Mouse (Mus musculus): ENCODE data around the gene Rtkn. TPM values are rescaled to one million over a fixed set of nuclear protein-coding genes. Genes with fewer than 3 reads are reported as not detected.

Gene Rtkn
- total RNA-seq, 2 experiments from 2014 or later, result 1.9 to 2.2 TPM

DNA sequence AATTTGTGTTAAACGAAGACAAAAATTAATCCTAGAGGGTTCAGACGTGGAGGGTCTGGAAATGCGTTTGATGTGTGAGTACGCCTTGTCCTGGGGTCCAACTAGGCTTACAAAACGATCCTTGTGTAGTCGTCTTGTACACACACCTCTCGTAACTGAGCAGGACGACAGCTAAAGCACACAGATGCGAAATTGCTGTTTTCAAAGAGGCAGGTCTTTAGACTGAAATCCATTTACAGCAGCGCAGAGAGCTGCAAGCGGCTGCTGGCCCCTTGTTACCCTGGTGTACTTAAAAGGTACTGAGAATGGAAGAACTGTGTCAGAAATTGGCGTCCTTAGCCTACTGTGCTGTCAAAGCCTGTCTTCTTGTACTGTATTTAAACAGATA is 31.0 kb downstream of the Rtkn start:
- peak; percentile 52 for ATAC-seq (replicated peaks; ENCODE audit: poor library complexity)

DNA sequence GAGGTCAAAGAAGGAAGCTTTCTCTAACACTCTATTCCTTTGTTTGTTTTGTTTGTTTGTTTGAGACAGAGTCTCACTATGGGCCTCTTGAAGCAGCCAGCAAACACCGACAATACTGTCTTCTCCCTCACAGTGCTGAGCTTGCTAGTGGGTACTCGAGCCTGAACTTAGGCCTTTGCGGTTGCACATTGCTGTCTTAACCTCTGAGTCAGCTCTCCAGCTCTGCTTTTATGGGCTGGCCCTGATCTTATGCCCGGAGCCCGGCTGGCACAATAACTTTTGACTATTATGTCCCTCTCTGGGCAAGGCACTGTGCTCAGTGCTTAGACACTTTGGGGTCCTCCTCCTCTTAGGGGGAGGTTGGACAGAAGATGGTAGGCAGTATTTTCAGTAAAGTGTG is 34.6 kb downstream of the Rtkn start:
- ATAC-seq (replicated peaks; ENCODE audit: poor library complexity), result no peak

DNA sequence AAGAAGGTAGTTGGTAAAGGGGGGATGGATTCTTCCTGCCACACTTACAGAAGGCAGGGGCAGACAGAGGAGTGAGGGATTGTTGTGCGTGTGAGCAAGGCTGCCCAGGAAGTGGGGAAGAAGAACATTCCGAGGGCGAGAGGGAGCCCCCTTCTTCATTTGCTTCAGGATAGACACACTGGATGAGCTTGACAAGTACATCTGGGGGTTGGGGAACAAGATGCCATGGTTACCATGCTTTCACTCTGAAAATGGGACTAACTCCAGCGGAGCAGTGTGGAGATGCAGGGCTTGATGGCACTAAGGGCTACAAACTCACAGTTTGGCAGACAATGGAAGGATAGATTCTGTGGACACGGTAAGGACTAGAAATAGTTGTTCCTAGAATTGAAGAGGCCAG is 35.8 kb downstream of the Rtkn start:
- ATAC-seq (replicated peaks; ENCODE audit: poor library complexity), result no peak

DNA sequence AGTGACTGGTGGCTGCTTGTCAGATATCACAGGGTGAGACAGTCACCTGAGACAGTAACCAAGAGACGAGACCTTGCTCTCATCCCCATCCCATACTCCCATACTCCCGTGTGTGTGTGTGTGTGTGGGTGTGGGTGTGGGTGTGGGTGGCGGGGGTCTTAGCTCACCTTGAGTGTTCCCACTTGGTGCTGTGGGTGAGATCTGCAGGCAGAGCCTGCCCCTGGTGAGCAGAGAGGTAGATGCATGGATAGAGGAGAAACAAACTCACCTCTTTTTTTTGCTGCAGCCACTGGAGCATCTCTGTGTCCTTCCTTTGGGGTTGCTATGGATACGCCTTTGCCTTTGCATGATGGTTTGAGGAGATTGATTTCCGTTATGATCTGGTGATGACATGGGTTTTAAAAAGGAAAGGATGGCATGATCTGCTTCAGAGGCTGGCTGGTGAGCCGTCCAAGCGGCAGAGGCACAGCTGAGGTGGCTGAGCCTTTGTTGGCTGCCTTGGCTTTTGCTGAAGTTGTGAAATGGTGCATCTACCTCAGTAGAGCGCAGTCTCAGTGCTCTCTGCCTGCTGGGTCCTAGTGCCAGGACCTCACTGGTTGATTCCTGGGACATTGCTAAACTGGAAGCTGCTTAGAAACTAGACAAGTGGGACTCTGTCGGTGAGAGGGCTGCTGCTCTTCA is 37.1 kb downstream of the Rtkn start:
- ATAC-seq (replicated peaks; ENCODE audit: poor library complexity), result no peak

DNA sequence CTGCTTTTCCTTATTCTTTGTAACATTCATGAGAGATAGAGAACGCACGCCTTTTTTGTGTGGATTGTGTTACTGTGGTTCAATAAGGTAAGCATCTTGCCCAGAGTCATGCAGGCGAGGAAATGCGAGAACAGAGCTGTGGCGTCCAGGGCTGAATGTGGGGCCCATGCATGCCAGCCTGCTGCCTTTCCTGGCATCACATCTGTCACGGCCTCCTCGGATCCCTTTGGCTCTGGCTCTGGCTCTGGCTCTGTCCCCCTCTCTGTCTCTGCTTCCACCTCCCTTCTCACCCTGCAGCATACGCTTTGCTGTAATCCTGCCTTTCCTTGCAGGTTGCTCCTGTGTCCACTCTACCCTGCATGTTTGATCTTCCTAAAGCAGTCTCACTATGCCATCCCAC is 40.7 kb downstream of the Rtkn start:
- ATAC-seq (replicated peaks; ENCODE audit: poor library complexity), result no peak

DNA sequence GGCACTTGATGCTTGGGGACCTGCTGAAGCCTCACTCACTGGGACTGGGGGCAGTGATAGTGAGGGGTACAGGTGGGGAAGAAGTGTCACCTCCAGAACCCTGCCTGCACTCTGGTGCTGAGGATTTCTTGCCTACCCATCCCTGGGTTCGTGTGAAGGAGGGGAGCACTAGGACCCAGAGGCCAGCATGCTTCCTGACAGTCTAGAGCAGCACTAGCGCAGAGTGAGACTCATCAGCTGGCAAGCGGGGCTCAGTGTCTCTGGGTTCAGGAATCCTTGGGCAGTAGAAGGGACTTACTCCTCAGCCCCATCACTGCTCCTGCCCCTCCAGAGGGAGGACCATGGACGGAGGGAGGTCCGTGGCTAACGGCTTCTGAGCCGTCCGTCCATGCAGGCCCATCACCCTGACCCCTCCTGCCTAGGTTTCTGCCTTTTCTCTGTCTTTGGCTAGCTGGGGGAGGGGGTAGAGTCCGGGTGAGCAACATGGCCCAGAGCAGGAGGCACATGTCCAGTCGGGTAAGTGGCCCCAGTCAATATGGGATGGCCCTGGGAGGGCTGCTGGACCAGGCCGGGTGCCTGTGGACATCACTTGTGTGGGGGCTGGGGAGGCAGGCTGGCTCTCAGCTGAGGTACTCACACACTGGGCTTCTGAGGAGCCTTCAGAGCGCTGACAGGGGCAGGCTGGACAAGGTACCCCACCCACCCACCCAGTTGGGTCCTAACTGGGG is 44.3 kb downstream of the Rtkn start:
- ATAC-seq (replicated peaks; ENCODE audit: poor library complexity), result no peak

DNA sequence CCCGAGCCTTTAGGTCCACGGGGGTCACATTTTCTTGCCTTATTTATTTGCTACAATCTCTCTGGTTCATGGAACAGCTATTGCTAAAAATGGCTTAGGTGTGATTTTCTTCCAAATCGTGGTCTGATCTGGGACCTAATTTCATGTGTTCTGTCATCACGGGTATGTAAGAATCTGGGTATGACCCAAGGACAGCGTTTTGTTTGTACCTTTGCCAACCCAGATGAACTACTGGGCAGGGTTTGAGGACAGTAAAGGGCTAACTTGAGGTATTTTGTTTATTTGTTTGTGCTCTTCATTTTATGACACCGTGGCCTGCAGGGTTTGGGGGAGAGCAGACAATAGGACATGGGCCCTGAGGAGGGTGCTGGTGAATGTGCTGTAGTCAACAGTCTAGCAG is 45.3 kb downstream of the Rtkn start:
- ATAC-seq (replicated peaks; ENCODE audit: poor library complexity), result no peak

DNA sequence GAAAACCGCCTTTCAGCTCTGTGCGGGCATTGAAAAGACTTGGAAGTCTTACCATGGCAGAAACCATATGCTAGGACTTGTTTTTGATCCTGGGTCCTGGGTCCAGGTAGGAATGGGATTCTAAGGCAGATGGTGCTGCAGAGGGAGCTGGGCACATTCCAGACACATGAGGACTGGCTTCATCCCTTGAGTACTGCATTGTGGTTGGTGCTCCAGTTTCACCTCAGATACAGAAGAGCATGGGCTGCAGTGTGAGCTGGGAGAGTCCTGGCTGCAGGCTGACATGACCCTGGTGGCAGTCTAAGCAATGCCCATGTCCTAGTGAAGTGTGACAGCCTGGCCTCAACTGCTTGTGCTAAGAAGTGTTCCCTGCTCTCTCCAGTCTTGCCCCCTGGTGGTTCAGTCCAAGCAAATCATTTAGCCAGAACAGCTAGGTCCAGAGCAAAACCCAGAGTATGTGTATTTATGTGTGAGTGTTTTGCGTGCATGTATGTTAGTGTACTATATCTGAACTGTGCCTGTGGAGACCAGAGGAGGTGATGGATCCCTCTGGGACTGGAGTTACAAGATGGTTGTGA is 49.7 kb downstream of the Rtkn start:
- ATAC-seq (replicated peaks; ENCODE audit: poor library complexity), result peak; percentile 61

DNA sequence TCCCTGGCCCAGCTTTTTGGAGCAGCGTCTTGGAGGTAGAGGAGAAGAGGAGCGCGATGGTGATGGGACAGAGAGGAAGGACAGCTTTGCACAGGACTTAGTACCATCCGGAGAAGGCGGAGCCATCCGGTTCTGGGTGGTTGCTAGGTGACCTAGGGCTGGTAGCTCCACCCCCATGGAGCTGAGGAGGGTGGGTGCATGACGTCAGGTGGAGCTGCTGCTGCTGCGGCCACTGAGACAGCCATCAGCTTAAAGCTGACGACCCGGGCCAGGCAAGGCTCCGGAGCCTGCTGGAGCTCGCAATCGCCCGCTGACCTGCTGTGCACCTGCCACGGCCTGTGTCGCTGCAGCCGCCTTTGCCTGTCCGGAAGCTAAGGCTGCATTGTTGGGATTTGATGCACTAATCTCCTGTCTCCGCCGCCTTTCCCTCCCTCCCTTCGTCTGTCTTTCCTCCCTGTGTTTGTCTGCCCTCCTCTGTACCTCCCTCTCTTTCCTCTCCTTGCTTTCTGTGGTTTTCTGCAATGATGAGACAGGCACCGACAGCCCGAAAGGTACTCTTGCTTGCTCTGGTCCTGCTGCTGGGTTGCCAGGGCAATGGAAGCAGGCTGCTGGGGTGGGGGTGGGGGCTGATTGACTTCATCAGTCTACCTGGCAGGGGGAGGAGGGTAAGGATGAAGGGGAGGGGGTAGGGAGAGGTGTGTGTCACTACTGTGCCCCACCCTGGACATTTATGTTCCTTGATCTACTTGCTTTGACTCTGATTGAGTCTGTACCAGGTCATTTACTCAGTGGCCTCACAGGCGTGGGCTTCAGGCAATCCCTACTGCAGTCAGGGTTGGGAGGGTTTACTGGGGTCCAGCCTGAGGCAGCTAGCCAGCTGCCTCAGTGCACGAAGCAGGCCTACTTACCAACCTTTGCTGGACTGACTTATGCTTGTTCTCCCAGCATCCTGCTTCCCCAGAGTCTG is 50.9 kb downstream of the Rtkn start:
- ATAC-seq (replicated peaks; ENCODE audit: poor library complexity), result peak; percentile 78

DNA sequence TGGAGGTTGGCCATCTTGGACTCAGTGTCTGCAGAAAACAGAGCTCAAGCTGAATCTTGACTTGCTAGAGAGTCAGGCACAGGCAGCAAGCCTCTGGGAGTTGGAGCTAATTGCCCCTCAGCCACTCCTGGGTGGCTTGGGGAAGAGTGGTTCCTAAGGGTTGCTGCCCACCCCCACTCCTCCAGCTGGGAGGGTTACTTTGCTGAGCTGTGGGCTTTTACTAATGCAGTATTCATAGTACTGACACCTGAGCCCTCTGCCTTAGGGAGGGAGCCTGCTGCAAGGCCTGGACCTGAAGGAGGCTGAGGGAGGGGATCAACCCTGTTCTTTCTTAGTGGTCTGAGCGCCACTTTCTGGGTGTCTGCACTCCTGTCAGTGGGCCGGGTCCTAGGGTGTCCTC is 51.7 kb downstream of the Rtkn start:
- no peak for ATAC-seq (replicated peaks; ENCODE audit: poor library complexity)

DNA sequence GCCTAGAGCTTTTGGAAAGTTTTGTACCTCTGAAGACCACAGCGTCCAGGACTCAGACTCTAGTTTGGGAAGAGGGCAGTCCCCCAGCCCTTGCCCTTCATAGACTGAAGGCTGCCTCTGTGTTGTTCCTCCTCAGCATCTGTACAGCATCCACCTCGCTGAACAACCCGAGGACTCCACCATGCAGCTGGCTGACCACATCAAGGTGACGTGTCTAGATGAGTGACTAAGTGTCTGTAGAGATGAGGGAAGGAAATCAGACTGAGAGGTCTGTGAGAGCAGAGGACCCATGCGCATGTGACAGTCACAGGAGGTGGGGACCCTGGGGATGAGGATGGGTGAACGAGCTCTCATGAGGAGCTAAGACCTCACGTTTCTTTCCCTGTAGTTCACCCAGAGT is 58.3 kb downstream of the Rtkn start:
- ATAC-seq (replicated peaks; ENCODE audit: poor library complexity), result no peak

DNA sequence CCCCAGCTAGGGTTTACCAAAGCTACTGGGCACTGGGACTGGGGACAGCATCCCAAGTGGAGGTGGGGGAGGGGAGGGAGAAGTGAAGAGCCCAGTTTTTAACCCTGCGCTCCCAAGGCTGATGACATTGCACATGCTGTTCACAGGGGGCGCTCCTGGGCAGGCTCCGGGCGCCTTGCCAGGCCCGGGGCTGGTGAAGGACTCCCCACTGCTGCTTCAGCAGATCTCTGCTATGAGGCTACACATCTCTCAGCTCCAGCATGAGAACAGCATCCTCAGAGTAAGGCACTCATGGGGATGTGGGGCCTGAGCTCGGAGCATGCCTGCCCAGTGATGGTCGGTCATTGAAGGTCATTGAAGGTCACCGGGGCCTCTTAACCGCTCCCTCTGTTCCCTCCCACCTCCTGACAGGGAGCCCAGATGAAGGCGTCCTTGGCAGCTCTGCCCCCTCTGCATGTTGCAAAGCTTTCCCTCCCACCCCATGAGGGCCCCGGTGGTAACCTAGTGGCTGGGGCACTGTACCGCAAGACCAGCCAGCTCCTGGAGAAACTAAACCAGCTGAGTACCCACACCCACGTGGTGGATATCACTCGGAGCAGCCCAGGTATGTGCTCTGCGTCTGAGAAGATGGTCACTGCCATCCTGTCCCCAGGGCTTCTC is 62.2 kb downstream of the Rtkn start:
- ATAC-seq (replicated peaks; ENCODE audit: poor library complexity), result 0 out of 2 replicates have a peak, but pooled peaks have one; percentile 26

Other genes with a start within 250 kb of the Rtkn start
- 0.15 and 0.27 TPM in 2 replicates for gene Sema4f, start 195.7 kb upstream of the Rtkn start, total RNA-seq (2015)
- 0.04 and 0.17 TPM in 2 replicates for gene Sema4f, start 195.7 kb upstream of the Rtkn start, total RNA-seq (2017)
- gene M1ap, start 188.6 kb upstream of the Rtkn start, total RNA-seq (2015), result 5.0 and 8.0 TPM in 2 replicates
- 5.1 and 5.9 TPM in 2 replicates for gene M1ap, start 188.6 kb upstream of the Rtkn start, total RNA-seq (2017)
- 6.5 and 6.8 TPM in 2 replicates for gene Dok1, start 102.0 kb upstream of the Rtkn start, total RNA-seq (2015)
- 14.1 and 18.2 TPM in 2 replicates for gene Dok1, start 102.0 kb upstream of the Rtkn start, total RNA-seq (2017)
- gene Loxl3, start 101.3 kb upstream of the Rtkn start, total RNA-seq (2015), result 0.59 and 1.4 TPM in 2 replicates
- 1.0 and 1.7 TPM in 2 replicates for gene Loxl3, start 101.3 kb upstream of the Rtkn start, total RNA-seq (2017)
- gene Aup1, start 80.9 kb upstream of the Rtkn start, total RNA-seq (2015), result 135 and 178 TPM in 2 replicates
- gene Aup1, start 80.9 kb upstream of the Rtkn start, total RNA-seq (2017), result 112 and 133 TPM in 2 replicates
- gene Htra2, start 80.2 kb upstream of the Rtkn start, total RNA-seq (2015), result 128 and 129 TPM in 2 replicates
- 77.3 and 82.3 TPM in 2 replicates for gene Htra2, start 80.2 kb upstream of the Rtkn start, total RNA-seq (2017)
- 1.2 and 1.7 TPM in 2 replicates for gene Dqx1, start 77.6 kb upstream of the Rtkn start, total RNA-seq (2015)
- 0.75 and 1.0 TPM in 2 replicates for gene Dqx1, start 77.6 kb upstream of the Rtkn start, total RNA-seq (2017)
- gene Tlx2, start 65.2 kb upstream of the Rtkn start, total RNA-seq (2015), result not detected in 2 replicates
- not detected in 2 replicates for gene Tlx2, start 65.2 kb upstream of the Rtkn start, total RNA-seq (2017)
- gene Pcgf1, start 57.6 kb upstream of the Rtkn start, total RNA-seq (2015), result 26.5 and 27.2 TPM in 2 replicates
- gene Pcgf1, start 57.6 kb upstream of the Rtkn start, total RNA-seq (2017), result 15.3 and 20.4 TPM in 2 replicates
- gene Lbx2, start 49.1 kb upstream of the Rtkn start, total RNA-seq (2015), result not detected in 2 replicates
- not detected in 2 replicates for gene Lbx2, start 49.1 kb upstream of the Rtkn start, total RNA-seq (2017)
- gene Ccdc142, start 33.9 kb upstream of the Rtkn start, total RNA-seq (2015), result 0.20 and 0.79 TPM in 2 replicates
- 0.58 and 1.6 TPM in 2 replicates for gene Ccdc142, start 33.9 kb upstream of the Rtkn start, total RNA-seq (2017)
- 1.5 and 1.6 TPM in 2 replicates for gene Gm42688, start 33.8 kb upstream of the Rtkn start, total RNA-seq (2015)
- gene Gm42688, start 33.8 kb upstream of the Rtkn start, total RNA-seq (2017), result 2.7 and 3.0 TPM in 2 replicates
- gene Mrpl53, start 26.4 kb upstream of the Rtkn start, total RNA-seq (2015), result 53.6 and 60.8 TPM in 2 replicates
- gene Mrpl53, start 26.4 kb upstream of the Rtkn start, total RNA-seq (2017), result 19.5 and 29.2 TPM in 2 replicates
- 54.6 and 69.0 TPM in 2 replicates for gene Mogs, start 20.0 kb upstream of the Rtkn start, total RNA-seq (2015)
- gene Mogs, start 20.0 kb upstream of the Rtkn start, total RNA-seq (2017), result 122 and 130 TPM in 2 replicates
- gene Wbp1, start 13.9 kb upstream of the Rtkn start, total RNA-seq (2015), result 25.8 and 27.8 TPM in 2 replicates
- 85.0 and 96.7 TPM in 2 replicates for gene Wbp1, start 13.9 kb upstream of the Rtkn start, total RNA-seq (2017)
- 20.7 and 24.4 TPM in 2 replicates for gene Ino80b, start 10.0 kb upstream of the Rtkn start, total RNA-seq (2015)
- gene Ino80b, start 10.0 kb upstream of the Rtkn start, total RNA-seq (2017), result 35.5 and 44.4 TPM in 2 replicates
- 0.57 TPM in 1 of 2 replicates, not detected in the other for gene Wdr54, start 20.9 kb downstream of the Rtkn start, total RNA-seq (2015)
- gene Wdr54, start 20.9 kb downstream of the Rtkn start, total RNA-seq (2017), result under 0.01 and 0.14 TPM in 2 replicates
- gene 1700003E16Rik, start 20.9 kb downstream of the Rtkn start, total RNA-seq (2015), result not detected in 2 replicates
- gene 1700003E16Rik, start 20.9 kb downstream of the Rtkn start, total RNA-seq (2017), result not detected in 2 replicates
- gene Dctn1, start 30.5 kb downstream of the Rtkn start, total RNA-seq (2015), result 50.8 and 51.4 TPM in 2 replicates
- gene Dctn1, start 30.5 kb downstream of the Rtkn start, total RNA-seq (2017), result 85.9 and 86.2 TPM in 2 replicates
- 0.10 TPM in 1 of 2 replicates, not detected in the other for gene Slc4a5, start 84.4 kb downstream of the Rtkn start, total RNA-seq (2015)
- under 0.01 TPM in 1 of 2 replicates, not detected in the other for gene Slc4a5, start 84.4 kb downstream of the Rtkn start, total RNA-seq (2017)
- gene Mthfd2, start 190.4 kb downstream of the Rtkn start, total RNA-seq (2015), result 19.7 and 26.8 TPM in 2 replicates
- 23.1 and 25.0 TPM in 2 replicates for gene Mthfd2, start 190.4 kb downstream of the Rtkn start, total RNA-seq (2017)
- 83.8 and 90.1 TPM in 2 replicates for gene Mob1a, start 190.6 kb downstream of the Rtkn start, total RNA-seq (2015)
- gene Mob1a, start 190.6 kb downstream of the Rtkn start, total RNA-seq (2017), result 129 and 133 TPM in 2 replicates
- 81.1 and 95.2 TPM in 2 replicates for gene Bola3, start 213.7 kb downstream of the Rtkn start, total RNA-seq (2015)
- gene Bola3, start 213.7 kb downstream of the Rtkn start, total RNA-seq (2017), result 62.6 and 70.8 TPM in 2 replicates

Data from megakaryocyte progenitor cell, adult 5-6 weeks (primary cell).